Mouse (Mus musculus) telencephalon, adult 2 months (tissue): ENCODE results near the gene Sycn.

ENCODE experiments used
- DNase-seq: peaks from one replicate; pipeline ENCODE4 v3.0.0-alpha.2; 2011; ENCODE audit warnings: low read depth, low spot score

The Sycn gene

DNA sequence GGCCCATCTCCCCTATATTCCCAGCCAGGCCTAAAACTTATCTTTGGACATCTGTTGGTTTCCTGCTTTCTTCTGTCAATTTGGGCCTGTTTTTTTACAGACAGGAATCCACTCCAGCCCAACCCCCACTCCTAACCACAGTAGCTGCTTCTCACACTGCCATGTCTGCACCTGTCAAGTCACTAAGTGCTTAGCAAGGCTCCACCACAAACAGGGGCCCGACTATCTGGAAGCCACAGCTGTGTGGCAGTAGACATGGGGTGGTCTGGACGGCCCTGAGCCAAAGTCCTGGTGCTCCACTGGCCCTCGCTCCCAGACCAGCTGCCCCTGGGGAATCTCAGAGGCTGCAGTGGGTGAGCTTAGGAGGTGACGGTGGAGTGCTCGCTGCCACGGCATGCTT, 17.0 kb downstream of the Sycn start:
- DNase-seq, result no peak

DNA sequence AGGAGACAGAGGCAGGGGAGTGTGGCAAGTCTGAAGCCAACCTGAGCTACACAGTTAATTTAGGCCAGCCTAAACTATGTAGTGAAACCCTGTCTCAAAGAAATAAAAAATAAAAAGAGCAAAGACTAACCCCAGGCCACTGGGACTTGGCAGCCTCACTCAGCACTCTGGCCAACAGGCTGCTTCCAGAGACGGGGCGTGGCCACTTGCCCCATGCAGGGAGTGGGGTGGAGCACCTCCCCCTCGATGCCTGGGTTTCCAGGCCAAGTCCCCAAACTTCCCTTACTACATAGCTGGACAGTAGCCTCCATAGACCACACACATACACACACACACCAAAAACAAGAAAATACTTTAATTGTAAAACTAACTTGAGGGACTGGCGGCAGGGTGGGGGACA, 17.8 kb downstream of the Sycn start:
- no peak for DNase-seq

DNA sequence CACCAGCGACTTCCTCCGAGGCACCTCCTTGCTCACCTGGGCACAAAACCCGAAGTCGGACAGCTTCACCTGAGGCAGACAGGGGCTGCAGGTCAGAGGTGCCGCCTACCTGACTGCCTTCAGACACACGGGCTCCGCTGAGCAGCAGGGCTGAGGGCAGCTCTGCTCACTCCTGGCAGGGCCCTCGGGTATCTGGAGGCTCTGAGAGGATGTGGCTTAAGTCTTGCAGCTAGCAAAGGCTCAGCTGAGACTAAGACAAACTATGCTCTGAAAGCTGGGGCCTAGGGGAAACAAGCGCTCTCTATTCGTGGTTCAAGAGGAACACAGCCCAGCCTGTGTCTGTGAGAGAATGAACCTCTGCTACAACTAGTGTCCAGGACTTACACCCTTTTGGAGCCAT, 20.2 kb downstream of the Sycn start:
- no peak for DNase-seq

DNA sequence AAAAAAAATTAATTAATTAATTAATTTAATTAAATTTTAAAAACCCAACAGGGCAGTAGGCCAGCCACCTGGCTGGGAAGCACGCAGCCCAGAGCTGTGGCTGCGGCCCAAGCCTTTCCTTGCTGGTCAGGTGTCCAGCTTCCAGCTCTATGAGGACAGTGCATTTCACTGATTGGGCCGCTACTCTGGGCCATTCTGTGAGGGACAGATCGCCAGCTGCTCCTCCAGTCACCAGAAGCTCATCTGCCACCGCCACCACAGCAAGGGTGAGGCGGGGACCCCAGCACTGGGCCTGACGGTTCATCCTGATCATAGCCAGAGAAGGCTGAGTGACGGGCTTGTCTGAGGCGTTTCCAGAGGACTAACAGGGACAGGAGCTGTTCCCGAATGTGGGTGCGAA, 21.3 kb downstream of the Sycn start:
- DNase-seq, result no peak

DNA sequence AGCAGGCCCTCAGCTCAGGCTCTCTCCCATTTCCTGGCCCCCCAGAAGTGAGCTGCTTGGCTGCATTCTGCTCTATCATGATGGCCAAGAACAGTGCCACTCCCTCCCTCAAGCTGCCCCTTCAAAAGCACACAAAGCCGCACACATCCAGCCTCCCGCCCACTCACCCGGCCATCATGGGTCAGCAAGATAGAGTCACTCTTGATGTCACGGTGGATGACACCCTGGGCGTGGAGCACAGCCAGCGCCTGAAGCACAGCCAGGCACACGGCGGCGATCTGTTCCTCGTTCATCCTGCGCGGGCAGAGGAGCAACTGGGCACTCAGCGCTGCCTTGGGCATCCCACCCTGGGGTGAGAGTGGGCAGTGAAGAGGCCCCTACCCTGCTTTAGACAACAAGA, 21.7 kb downstream of the Sycn start:
- DNase-seq, result no peak

DNA sequence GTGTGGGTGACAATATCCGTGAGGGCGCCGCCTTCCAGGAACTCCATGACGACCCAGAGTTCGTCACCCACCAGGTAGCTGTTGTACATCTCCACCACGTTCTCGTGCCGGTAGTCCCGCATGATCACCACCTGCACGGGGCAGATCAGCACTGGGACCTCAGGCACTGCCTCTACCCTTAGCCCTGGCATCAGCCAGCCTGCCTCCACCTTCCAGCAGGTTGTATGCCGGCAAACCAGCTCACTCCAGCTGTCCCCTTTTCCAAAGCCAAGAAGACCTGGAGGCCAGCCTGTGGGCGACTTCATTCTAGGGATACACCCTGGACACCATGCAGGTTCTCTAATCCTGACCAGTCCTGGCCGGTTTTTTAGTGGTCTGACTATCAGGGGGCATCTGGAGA, 22.3 kb downstream of the Sycn start:
- no peak for DNase-seq

DNA sequence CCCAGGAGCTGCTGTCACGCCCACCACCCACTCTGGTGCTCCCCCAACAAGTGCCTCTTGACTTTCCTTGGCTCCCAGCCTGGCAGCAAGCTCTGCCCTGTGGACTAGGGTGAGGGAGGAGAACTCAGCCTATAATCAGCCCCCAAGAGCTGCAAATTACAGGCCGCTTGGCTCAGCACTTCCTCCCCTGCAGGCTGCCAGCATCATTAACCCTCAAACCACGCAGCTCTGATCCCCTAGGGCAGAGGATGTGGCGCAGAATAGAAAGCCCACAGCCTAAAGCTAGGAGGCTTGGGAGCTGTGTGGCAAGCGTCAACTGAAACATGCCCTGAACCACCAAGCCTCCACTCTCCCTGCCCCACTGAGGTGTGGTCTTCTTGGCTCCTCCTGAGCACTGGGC, 24.7 kb downstream of the Sycn start:
- DNase-seq, result no peak

DNA sequence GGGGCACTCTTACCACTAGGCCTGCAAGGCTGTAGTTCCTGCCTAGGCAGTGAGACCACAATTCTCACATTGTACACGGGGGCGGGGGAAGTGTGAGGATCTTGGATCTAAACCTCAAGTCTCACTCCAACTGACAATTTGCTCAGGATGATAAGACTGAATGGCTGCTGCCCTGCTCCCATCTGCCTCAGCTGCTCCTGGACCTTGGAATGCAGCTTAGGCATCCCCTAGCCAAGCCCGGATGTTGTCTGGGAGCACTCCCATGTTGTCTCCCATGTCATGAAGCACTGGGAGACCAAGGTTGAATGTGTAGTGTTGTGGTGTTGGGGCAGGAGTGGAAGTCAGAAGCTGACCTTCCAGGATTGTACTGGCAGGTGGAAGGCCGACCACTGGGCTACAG, 26.9 kb downstream of the Sycn start:
- no peak for DNase-seq

DNA sequence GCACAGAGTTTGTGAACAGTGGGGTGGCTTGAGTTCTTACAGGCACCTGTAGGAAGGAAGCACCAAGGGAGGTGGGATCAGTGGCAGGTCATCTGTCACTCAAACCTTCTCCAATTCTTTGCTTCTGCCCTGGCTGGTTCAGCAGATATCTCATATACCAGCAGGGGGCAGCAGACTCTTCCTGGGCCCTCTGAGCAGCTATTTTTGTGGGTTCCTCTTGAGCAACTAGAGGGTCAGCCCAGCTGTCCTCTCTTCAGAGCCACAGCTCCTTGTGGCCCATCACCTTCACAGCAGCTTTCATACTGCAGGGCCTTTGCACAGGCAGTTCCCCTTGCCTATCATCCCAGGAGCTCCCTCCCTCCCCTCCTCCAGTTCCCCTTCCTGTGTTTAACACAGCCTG, 27.6 kb downstream of the Sycn start:
- no peak for DNase-seq

DNA sequence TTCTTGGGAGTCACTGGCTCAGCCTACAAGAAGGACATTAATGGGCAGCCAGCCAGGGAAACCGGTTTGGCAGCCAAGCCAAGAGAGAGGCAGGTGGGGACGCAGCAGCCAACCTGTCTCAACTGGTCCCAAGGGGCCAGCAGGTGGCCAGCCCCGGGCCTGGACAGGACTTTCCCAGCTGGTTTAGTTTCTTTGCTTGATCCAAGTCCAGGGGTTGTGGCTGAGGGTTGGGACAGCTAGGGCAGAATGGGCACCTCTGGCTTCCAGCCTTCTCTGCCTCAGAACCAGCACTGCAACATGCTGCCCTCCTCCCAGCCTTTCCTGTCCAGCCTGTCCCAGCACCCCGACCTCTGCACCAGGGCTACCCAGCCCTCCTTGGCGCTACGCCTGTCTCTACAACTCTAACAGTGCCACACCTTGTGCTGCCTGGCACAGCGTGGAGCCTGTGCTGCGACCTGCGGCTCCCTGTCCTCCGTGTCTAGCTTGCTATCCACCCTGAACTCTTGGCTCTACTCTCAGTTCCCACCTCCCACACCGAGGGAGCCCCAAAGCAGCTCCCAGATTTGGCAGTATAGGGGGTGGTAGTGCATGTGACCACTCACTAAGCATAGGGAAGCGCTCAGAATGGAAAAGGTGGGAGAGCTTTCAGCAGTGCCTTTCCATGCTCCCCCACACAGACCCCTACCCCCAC, 29.8 kb downstream of the Sycn start:
- DNase-seq, result peak; percentile 31

DNA sequence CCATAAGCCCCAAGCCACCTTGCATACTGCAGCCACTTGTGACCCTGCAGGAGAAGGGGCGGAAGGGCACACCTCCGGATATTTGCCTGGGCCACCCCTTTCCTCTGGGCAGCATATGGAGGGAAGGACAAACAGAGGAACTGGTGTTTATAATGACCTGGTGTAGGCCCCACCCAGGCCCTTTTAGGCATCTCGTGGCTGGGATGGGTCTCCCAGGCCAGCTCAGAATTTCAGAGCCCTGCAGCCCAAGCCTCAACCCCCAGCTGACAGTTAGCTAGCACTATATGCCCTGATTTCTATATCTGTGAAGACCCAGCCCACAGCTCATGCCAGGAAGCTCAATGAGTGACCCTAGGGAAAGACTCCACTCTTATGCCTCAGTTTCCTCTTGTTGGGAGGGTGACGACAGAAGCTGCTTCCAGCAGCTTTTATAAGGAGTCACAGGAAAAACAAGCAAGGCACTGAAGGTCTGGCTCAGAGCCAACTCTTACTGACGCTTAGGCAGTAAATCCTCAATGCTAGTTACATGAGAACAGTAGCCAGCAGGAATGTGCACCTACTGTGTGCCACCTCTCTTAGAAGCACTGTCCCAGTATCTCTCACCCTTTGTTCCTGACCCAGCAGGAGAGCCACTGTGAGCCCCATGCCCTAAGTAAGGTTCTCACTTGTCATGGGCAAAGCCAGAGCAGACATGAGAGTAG, 30.4 kb downstream of the Sycn start:
- no peak for DNase-seq

DNA sequence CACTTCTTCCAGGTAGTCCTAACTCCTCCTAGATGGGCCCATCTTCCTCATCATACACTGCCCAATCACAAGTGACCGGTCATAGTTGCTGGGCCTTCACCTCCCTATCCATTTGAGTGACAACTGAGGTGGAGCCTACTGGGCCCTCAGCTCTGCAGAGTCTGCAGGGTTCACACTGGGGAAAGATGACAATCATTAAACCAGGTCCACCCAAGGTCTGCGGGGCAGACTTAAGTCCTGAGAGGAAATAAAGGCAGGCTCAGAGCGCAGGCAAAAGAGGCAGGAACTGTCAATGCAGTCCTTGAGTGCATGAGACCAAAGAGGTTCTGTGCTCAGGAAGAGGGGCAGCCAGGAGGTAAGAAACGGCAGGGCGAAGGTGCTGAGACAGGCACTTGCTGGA, 32.0 kb downstream of the Sycn start:
- no peak for DNase-seq

DNA sequence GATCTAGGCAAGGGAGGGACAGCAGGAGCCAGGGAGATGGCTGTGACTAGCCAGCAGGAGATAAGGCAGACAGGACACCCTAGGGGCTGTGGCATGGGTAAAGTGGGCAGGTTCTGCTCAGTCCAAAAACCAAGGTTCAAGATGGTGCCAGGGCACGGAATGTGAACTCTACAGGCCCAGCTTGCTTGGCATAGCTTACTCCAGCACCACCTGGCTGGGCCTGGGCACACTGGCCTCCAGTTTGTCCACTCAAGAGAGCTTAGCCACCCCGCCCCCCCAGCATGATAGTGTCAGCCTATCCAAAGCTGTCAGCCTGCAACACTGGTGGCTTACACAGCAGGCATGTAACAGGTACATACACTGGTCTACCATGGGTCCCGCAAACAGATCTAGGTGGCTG, 32.6 kb downstream of the Sycn start:
- DNase-seq, result no peak

DNA sequence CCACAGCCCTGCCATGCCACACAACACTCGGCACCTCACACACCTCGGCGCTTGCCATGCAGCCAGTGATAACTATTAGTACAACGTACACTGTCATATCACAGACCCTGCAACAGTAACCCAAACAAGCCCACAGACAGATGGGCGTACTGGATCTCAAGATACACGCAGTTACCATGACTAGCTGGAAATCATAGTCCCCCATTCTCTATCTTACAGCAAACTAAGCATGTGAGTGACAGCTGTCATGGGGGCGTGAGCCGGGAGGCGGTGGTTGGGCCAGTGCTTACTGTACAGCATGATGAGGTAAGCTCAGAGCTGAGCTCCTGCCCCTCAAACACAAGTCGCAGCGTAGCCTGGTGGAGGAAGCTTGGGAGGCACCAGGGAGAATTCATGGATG, 34.9 kb downstream of the Sycn start:
- DNase-seq, result no peak

DNA sequence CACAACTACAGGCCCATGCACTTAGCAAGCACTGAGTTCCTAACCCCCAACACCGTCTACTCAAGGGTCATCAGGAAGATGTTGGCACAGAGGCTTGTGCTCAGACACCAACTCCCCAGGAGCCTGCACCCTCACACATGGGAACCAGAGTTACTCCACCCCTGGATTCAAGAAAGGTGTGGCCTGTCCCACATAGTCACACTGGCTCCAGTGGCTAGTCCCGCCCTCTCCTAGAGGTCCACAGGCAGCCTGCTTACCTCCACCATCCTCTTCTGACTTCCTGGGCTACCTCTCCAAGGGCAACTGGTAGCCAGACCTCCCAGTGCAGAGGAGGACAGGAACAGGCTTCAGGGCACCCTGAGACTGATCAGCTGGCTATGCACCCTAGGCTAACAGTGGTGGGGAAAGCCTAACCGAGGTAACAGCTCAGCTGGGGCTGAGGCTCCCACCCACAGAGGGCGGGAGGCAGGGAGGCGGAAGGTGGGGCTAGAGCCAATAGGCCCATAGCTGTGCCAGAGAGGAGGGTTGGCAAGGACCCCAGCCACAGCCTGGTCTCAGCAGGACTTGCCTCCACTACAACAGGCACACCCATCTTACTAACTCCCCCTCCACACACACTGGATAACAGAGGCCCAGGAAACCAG, 35.7 kb downstream of the Sycn start:
- DNase-seq, result no peak

DNA sequence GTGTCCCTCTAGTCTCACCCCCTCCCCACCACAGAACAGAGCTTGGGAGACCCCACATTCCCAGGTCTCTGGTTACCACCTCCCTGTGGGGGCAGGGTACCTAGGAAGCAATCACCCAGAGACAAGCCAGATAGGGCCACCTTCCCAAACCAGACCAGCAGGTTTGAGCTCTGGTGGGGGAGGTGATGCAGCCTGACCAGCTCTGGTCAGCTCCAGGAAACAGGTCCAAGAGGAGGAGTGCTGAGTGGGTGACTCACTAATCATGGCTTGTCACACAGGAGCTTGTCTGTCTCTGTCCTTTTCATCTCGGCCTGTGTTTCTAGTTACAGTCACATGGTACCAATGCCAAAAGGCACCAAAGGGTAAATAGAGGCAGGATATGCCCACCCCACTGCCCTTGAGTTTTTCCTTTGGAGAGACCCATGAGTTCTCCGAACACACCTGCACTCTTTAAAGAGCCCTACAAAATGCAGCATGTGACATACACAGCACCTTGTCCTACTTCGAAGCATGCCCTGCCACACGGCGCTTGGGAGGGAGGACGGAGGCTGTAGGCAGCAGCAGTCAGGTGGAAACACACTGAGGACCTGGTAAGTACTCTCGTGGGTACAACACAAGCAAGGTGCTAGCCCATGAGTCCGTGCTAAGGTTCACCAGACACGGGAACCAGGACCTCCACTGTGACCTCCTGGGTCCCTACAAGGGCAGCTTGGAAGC, 37.3 kb downstream of the Sycn start:
- no peak for DNase-seq

DNA sequence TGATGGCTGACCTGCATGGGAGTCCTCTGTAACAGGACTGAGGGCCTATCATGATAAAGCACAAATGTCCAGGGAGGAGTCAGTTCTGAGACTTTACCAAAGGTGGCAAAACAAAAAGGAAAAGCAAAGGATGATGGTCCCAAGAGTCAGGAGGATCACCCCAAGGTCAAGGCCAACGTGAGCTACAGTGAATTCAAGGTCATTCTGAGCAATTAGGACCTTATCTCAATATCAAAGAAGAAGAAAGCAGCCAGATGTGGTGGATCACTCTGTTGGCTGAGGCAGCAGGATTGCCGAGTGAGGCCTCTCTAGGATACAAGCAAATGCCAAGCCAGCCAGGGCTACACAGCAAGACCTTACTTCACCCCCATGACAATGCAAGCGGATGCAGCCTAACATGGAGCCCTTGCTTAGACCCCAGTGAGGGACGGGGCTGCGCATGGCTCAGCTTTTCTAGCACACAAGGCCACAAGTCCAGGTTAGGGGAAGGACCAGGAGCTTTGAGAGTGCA, 37.9 kb downstream of the Sycn start:
- DNase-seq, result no peak

DNA sequence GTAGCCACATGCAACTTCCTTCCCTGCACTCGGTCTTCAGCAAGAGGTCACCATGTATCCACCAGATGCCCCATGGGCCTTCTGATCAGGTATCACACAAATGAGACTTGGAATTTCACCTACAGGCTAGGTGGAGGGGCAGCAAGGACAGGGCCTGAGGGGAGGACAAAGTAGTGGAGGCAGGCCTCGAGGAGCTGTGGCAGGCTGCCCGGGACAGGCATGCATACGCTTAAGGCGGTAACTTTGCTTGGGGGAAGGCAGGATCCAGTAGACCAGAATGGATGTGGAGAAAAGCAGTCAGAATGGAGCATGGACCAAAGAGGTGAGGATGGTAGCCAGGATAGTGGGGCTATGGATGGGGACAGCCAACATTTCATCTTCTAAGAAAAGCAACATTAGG, 39.1 kb downstream of the Sycn start:
- no peak for DNase-seq

DNA sequence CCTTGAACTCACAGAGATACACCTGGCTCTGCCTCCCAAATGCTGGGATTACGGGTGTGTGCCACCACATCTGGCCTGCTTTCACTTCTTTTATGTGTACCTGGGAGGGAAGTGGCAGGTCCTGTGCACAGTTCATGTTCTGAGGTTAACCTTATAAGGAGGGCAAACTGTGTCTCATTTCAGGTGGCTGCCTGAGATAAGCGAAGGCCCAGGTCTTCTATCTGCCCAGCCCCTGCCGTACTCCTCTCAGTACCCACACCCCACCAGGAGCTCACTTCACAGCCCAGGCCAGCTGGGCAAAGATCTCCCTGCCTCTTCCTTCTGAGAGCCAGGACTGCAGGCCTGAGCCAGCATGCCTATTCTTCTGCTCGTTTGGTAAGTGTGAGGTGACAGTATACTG, 41.0 kb downstream of the Sycn start:
- DNase-seq, result no peak

DNA sequence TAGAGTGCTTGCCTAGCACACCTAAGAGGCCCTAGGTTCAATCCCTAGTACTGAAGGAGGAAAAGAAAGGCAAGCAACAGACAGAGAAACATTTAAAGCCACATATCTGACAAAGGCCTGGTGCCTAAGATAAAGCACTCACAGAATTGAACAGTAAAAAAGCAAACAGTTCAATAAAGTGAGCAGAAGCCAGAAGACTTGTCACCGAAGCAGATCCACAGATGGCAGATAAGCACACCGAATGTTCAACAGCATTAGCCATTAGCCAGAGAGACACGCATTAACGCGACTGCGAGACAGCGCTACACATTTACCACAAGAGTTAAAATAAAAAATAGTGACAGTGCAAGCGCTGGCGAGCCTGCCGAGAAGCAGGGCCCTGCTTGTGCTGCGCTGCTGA, 42.2 kb downstream of the Sycn start:
- DNase-seq, result no peak

DNA sequence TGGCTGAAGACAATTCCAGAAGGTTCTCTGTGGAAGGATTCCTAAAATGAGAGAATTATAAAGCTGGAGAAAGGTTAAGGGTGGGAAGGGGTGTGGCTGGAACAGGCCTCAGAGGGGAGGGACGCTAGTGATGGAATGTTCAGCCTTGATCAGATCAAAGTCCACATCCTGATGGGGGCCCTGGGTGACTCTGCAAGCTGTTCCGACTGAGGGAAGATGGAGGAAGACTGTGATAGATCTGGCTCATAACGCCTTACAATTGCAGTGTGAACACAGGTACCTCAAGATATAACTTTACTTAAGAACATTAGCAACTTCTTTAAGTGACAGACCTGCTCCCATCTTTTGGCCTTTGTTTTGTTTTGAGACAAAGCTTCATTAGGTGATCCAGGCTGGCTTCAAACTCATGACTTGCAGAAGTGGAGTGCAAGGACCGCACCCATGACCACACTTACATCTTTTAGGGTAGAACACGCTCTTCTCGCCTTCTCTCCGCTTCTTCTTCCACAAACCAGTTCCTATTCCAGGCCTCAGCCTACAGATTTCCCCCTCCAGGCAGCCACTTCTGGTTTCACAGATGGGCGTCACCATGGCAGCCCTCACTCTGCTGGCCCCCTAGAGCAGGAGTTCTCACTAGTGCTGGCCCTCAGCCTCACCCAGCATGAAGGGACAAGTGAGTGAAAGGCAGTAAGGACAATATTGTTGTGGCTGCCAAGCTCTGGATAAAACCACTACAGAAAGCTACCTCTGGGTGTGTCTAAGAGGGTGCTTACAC, 43.1 kb downstream of the Sycn start:
- DNase-seq, result peak; percentile 29

DNA sequence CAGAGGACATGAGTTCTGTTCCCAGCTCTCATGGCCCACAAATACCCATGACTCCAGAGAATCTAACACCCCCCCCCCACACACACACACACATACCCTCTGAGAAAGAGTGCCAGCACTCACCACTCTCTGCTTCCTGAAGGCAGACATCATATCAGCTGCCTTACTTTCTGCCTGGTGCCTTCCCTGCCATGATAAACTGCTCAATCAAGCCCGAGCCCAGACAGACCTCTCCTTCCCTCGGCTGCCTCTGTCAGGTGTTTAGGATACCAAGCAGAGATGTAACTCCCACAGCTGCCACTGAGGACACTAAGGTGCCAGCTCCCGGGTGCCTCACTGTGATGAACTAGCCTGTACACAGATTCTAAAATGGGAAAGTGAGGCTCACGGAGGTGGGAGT, 43.8 kb downstream of the Sycn start:
- DNase-seq, result no peak
